Mouse (Mus musculus): ENCODE measurements around the gene Grid1.

DNA sequence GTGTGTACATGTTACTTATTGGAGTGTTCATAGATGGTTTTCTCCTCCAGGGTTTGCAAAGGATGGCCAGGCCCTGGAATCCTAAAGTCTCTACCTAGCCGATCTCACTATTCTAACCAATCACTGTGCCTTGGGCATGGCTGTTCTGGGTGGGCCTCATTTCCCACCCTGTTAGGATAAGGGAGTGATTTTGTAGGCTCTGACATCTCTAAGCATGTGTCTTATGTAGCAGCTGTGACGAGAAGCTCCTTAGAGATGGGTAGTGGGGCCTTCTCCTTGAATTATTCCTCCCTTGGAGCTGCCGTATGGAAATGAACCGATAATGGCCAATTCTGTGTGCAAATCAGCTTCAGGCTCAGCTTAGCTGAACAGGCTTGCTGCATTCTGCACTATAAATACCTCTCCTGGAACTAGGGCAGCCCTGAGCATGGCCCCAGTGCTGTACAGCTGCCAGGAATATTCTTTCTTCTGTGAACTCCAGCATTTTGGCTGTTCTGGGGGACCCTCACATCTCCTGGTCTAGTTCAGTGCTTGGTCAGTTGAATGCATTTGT is 143.8 kb downstream of the Grid1 start:
- TF ChIP-seq CTCF (conservative IDR thresholded peaks at IDR 0.05; ENCODE audit: insufficient read depth, insufficient read length, low read depth, low read length) (no peak), POLR2A (IDR thresholded peaks at IDR 0.05; ENCODE audit: low read depth, low read length) (no peak)

Data from kidney, adult 2 months (tissue).